Mouse (Mus musculus): ENCODE results near the gene Pdia6.

Pdia6 gene

GRCm38 (mm10) chr12:17333459-17333858, 67.1 kb downstream of the Pdia6 start:
- no peak for DNase-seq (ENCODE audit: extremely low read depth, low read depth, low spot score)

Data from fat pad, adult 2 months (tissue).